In the genomic region with DNA sequence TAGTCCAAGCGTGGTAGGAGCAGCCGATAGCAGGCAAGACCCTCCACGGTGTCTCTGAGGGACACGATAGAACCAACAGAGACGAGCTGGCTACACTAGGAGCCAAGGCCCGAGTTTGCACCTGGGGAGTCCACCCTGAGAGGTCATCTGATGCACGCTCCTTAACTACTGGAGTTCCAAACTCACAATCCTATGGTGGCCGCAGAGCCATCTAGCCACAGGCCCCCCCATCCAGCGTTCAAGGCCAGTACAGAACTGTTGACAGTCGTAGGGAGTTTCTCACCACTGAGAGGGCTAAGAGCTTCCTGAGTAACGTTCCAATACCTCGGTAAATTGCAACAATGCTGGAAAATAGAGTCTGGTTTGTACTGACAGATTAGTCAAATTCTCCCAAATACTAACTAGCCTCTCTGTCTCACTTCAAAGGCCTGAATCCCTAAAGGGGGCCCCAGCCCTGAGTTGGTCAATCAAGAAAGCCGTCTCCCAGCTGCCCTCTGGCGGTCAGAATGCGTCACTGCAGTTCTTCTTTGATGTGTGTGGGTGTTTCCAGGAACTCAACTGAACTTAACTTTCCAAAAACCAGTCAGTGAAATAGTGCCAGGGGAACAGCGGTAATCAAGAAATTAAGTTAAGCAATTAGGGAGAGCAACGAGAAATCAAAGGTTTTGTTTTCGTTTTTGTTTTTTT, we compare ENCODE assay signal across 8 mouse cellular contexts. TPM values are rescaled to one million over a fixed set of nuclear protein-coding genes. Genes with fewer than 3 reads are reported as not detected.
DNase-seq lines count a peak whose midpoint lies in the region; ATAC-seq lines count a peak whose summit lies in the region.

No protein-coding gene starts in this region.

- H3K4me1 ChIP-seq in hindbrain, embryonic 14.5 days (replicated peaks; ENCODE audit: control insufficient read depth, insufficient read depth, low read length) = no peaks in the 10 kb centered on the region
- 0 out of 2 replicates have a peak, but pooled peaks cover 3% of the 10 kb centered on the region for H3K4me1 ChIP-seq in hindbrain, embryonic 12.5 days

- no peak overlapping the region for H3K4me2 ChIP-seq in hindbrain, embryonic 14.5 days (replicated peaks)
- no peak overlapping the region for H3K4me2 ChIP-seq in hindbrain, embryonic 12.5 days (replicated peaks)

- DNase-seq in hindbrain, embryonic 14.5 days (ENCODE audit: low spot score) = peak; percentile 86
- peak; percentile 21 for DNase-seq in cerebellum, adult 11-12 months
- DNase-seq in forelimb bud, embryonic 11.5 days (ENCODE audit: low read depth, low spot score) = peak; percentile 85
- peak; percentile 86 for DNase-seq in induced T-regulatory cell, adult 2 months (ENCODE audit: low read depth)
- DNase-seq in left cerebral cortex, adult 11 months (ENCODE audit: low spot score) = peak; percentile 78
- DNase-seq in spleen, postnatal 14 days (ENCODE audit: low spot score in 2 of 2) = peak; percentile 37 to 53

- no peak overlapping the region for H3K4me3 ChIP-seq in hindbrain, embryonic 14.5 days (replicated peaks; ENCODE audit: low read length)
- no peak overlapping the region for H3K4me3 ChIP-seq in hindbrain, embryonic 12.5 days

- H3K27ac ChIP-seq in hindbrain, embryonic 14.5 days = no peak overlapping the region
- H3K27ac ChIP-seq in hindbrain, embryonic 12.5 days = no peak overlapping the region

- WGBS in hindbrain, embryonic 14.5 days = 55% methylated on average over 18 of the region's 18 CpGs
- WGBS in hindbrain, embryonic 12.5 days = 52% methylated on average over 18 of the region's 18 CpGs

- H3K9ac ChIP-seq in hindbrain, embryonic 14.5 days = no peak overlapping the region
- H3K9ac ChIP-seq in hindbrain, embryonic 12.5 days = no peak overlapping the region

- no peaks in the 10 kb centered on the region for H3K9me3 ChIP-seq in hindbrain, embryonic 14.5 days (ENCODE audit: control insufficient read depth, low read length)
- H3K9me3 ChIP-seq in hindbrain, embryonic 12.5 days (replicated peaks) = no peaks in the 10 kb centered on the region

- no peak for ATAC-seq in hindbrain, embryonic 14.5 days (ENCODE audit: low FRiP score)
- ATAC-seq in hindbrain, embryonic 12.5 days (ENCODE audit: low FRiP score) = no peak
- ATAC-seq in megakaryocyte progenitor cell, adult 5-6 weeks (replicated peaks; ENCODE audit: poor library complexity) = peak; percentile 75

- H3K27me3 ChIP-seq in hindbrain, embryonic 14.5 days (ENCODE audit: control insufficient read depth, insufficient read depth, low read length) = peaks cover 4% of the 10 kb centered on the region; the same call in 1 of the 2 replicates
- H3K27me3 ChIP-seq in hindbrain, embryonic 12.5 days = peaks cover 5% of the 10 kb centered on the region; the same call in 1 of the 2 replicates

- H3K36me3 ChIP-seq in hindbrain, embryonic 14.5 days (replicated peaks; ENCODE audit: control insufficient read depth, insufficient read depth) = no peaks in the 10 kb centered on the region
- H3K36me3 ChIP-seq in hindbrain, embryonic 12.5 days = no peaks in the 10 kb centered on the region

RNA-seq across cellular contexts. Expression of gene Ctdspl, which starts 18.2 kb away (rescaled TPM):
- 7.5 and 7.7 TPM in 2 replicates for polyA plus RNA-seq in hindbrain, embryonic 14.5 days (2014; fragmentation: Nextera tagmentation; extraction: Ambion mirVana)
- polyA plus RNA-seq in hindbrain, embryonic 12.5 days (2016; fragmentation: Nextera tagmentation; extraction: Ambion mirVana) = 8.1 and 11.7 TPM in 2 replicates
- 16.7 and 19.4 TPM in 2 replicates for total RNA-seq in megakaryocyte progenitor cell, adult 5-6 weeks (2015)
- total RNA-seq in megakaryocyte progenitor cell, adult 5-6 weeks (2017) = 7.4 and 8.1 TPM in 2 replicates

Comparison
In these comparisons a context has a peak if more than half of its experiments do, and no peak if none do; other contexts are left out.
1. DNase-seq: peak in every context shown above with its lines; median percentile 86 in hindbrain, embryonic 14.5 days; 86 in induced T-regulatory cell, adult 2 months; 85 in forelimb bud, embryonic 11.5 days; 78 in left cerebral cortex, adult 11 months; 45 in spleen, postnatal 14 days; 21 in cerebellum, adult 11-12 months.